Mouse (Mus musculus) kidney, embryonic 16.5 days (tissue): ENCODE measurements around the gene Rpl31. TPM values are rescaled to one million over a fixed set of nuclear protein-coding genes. Genes with fewer than 3 reads are reported as not detected.
A peak's percentile ranks its signal among the peaks of the same experiment; 100 is the strongest.

Experiments used
- ATAC-seq: fragments of 200-750 bp; cut with Nextera tagmentation; 2 replicates; pipeline ENCODE4 v1.8.0; 2017; ENCODE audit warnings: moderate TSS enrichment; ENCODE audit not compliant: low FRiP score, low TSS enrichment
- H3K27ac ChIP-seq: fragments of 300-500 bp; sonication (generic); 2 replicates; pipeline ENCODE4 v1.5.1; 2014; ENCODE audit warnings: low read length
- H3K27me3 ChIP-seq: fragments of 300-500 bp; sonication (generic); 2 replicates; pipeline ENCODE4 v1.6.1; 2014; ENCODE audit warnings: low read length, control low read depth, mixed read lengths; ENCODE audit not compliant: insufficient read depth
- H3K36me3 ChIP-seq: fragments of 300-500 bp; sonication (generic); 2 replicates; pipeline ENCODE4 v1.6.1; 2014; ENCODE audit warnings: low read length, control low read depth, mixed read lengths; ENCODE audit not compliant: insufficient read depth
- H3K4me1 ChIP-seq: fragments of 300-500 bp; sonication (generic); 2 replicates; pipeline ENCODE4 v1.6.1; 2014; ENCODE audit warnings: low read length, control low read depth, mixed read lengths; ENCODE audit not compliant: insufficient read depth
- H3K4me2 ChIP-seq: fragments of 300-500 bp; sonication (generic); replicated peaks from 2 replicates; pipeline ENCODE4 v1.6.1; 2014; ENCODE audit warnings: low read depth, low read length
- H3K4me3 ChIP-seq: fragments of 300-500 bp; sonication (generic); 2 replicates; pipeline ENCODE4 v1.5.1; 2014; ENCODE audit warnings: mild to moderate bottlenecking, low read length
- H3K9ac ChIP-seq: fragments of 300-500 bp; sonication (generic); replicated peaks from 2 replicates; pipeline ENCODE4 v1.6.1; 2014; ENCODE audit warnings: low read length
- H3K9me3 ChIP-seq: fragments of 300-500 bp; sonication (generic); 2 replicates; pipeline ENCODE4 v1.6.1; 2016; ENCODE audit warnings: low read length, control low read depth
- WGBS: fragments of 180-500 bp; shearing (Covaris S2); extraction: QIAGEN DNeasy Blood & Tissue Kit; methylation state at CpG from one replicate; pipeline ENCODE4 v1.1.7; 2014; 5-methylcytosine and 5-hydroxymethylcytosine counted together
- polyA plus RNA-seq: library from polyadenylated mRNA; unstranded; fragments of >200 nt; fragmentation: Nextera tagmentation; extraction: Ambion mirVana; gene quantifications from 2 replicates; pipeline ENCODE4 v1.2.1, GENCODE M21; 2015

Gene Rpl31
- polyA plus RNA-seq, 1 experiment from 2014 or later: 479 TPM

GRCm38 (mm10) chr1:39408123-39408522 lies 40.5 kb downstream of the Rpl31 start:
- H3K9me3 ChIP-seq: no peaks in the 10 kb centered on the region
- ATAC-seq: no peak
- H3K27ac ChIP-seq: no peak overlapping the region
- H3K4me2 ChIP-seq: no peak overlapping the region
- no peaks in the 10 kb centered on the region for H3K36me3 ChIP-seq
- H3K27me3 ChIP-seq: no peaks in the 10 kb centered on the region
- H3K9ac ChIP-seq: no peak overlapping the region
- H3K4me1 ChIP-seq: peaks cover 14% of the 10 kb centered on the region; the same call in 1 of the 2 replicates
- H3K4me3 ChIP-seq: no peak overlapping the region
- whole genome bisulfite sequencing: 83% methylated on average over 6 of the region's 6 CpGs

- H3K9ac ChIP-seq: no peak overlapping the region
- H3K9me3 ChIP-seq: no peaks in the 10 kb centered on the region
- H3K27ac ChIP-seq: no peak overlapping the region
- ATAC-seq: no peak
- H3K4me3 ChIP-seq: no peak overlapping the region
- 47% methylated on average over 7 of the region's 7 CpGs for WGBS
- peaks cover 14% of the 10 kb centered on the region; the same call in 1 of the 2 replicates for H3K4me1 ChIP-seq
- no peaks in the 10 kb centered on the region for H3K27me3 ChIP-seq
- no peaks in the 10 kb centered on the region for H3K36me3 ChIP-seq
- no peak overlapping the region for H3K4me2 ChIP-seq
These were observed 41.0 kb downstream of the Rpl31 start for GRCm38 (mm10) chr1:39408668-39409067.

GRCm38 (mm10) chr1:39410085-39410821 lies 42.6 kb downstream of the Rpl31 start:
- no peaks in the 10 kb centered on the region for H3K27me3 ChIP-seq
- no peaks in the 10 kb centered on the region for H3K36me3 ChIP-seq
- H3K9me3 ChIP-seq: 0 out of 2 replicates have a peak, but pooled peaks cover 3% of the 10 kb centered on the region
- H3K4me1 ChIP-seq: peaks cover 14% of the 10 kb centered on the region; the same call in 1 of the 2 replicates
- H3K27ac ChIP-seq: 0 out of 2 replicates have a peak overlapping the region, but pooled peaks have one; percentile 16
- ATAC-seq: peak; percentile 40; the same call in 1 of the 2 replicates
- peak overlapping the region; percentile 19; the same call in 1 of the 2 replicates for H3K4me2 ChIP-seq
- 47% methylated on average over 19 of the region's 19 CpGs for WGBS
- H3K4me3 ChIP-seq: no peak overlapping the region
- H3K9ac ChIP-seq: no peak overlapping the region

- H3K9ac ChIP-seq: peak overlapping the region; percentile 1; the same call in 1 of the 2 replicates
- no peak overlapping the region for H3K4me3 ChIP-seq
- no peaks in the 10 kb centered on the region for H3K36me3 ChIP-seq
- H3K4me1 ChIP-seq: peaks cover 6% of the 10 kb centered on the region; the same call in 1 of the 2 replicates
- ATAC-seq: no peak
- WGBS: 30% methylated on average over 12 of the region's 12 CpGs
- H3K27me3 ChIP-seq: no peaks in the 10 kb centered on the region
- H3K4me2 ChIP-seq: peak overlapping the region; percentile 21; the same call in 1 of the 2 replicates
- H3K27ac ChIP-seq: no peak overlapping the region
- H3K9me3 ChIP-seq: 0 out of 2 replicates have a peak, but pooled peaks cover 3% of the 10 kb centered on the region
These were observed 50.2 kb downstream of the Rpl31 start for GRCm38 (mm10) chr1:39417817-39418216.

DNA sequence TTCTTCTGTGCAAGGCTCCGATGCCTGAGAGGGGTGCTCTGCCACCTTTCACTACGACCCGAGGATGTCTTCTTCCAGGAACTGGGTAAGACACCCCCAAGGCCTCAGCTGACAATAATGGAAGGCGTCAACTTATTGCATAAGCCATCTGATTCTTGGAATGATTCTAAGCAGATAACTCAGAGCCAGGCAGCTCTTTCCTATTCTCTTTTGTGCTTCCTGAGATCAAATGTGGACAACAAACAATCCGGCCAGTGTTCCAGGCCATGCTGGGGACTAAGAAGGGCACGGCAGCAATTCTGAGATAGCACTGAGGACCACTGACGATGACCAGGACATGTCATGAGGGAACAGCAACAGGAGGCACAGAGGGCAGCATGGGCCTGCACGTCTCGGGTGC lies 51.2 kb downstream of the Rpl31 start:
- Histone ChIP-seq H3K27ac (no peak overlapping the region), H3K4me1 (peaks cover 6% of the 10 kb centered on the region; the same call in 1 of the 2 replicates), H3K36me3 (no peaks in the 10 kb centered on the region), H3K4me2 (no peak overlapping the region), H3K27me3 (no peaks in the 10 kb centered on the region), H3K4me3 (no peak overlapping the region), H3K9ac (no peak overlapping the region), H3K9me3 (0 out of 2 replicates have a peak, but pooled peaks cover 3% of the 10 kb centered on the region)
- 84% methylated on average over 9 of the region's 9 CpGs for WGBS
- no peak for ATAC-seq

DNA sequence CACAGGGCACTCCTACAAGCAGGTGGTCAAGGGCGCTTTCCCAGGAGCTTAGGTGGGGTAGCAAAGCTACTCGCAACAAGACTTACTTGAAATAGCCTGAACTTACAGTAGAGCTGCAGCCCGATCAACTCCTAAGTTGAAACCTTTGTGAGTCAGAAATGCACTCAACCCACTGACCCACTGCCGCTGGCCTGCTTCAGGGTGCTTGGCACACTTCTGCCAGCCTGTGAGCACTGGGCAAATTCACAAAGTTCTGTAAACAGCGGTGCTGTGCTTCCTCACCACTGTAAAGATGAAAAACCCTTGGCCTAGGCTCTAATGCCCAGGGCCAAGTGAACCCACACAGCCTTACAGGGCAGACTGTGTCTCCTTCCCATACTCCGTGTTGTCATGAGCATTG lies 53.3 kb downstream of the Rpl31 start:
- no peak for ATAC-seq
- no peak overlapping the region for H3K4me3 ChIP-seq
- no peaks in the 10 kb centered on the region for H3K36me3 ChIP-seq
- H3K27ac ChIP-seq: no peak overlapping the region
- WGBS: 92% methylated on average over 6 of the region's 6 CpGs
- H3K4me1 ChIP-seq: peaks cover 6% of the 10 kb centered on the region; the same call in 1 of the 2 replicates
- H3K4me2 ChIP-seq: no peak overlapping the region
- no peaks in the 10 kb centered on the region for H3K27me3 ChIP-seq
- H3K9me3 ChIP-seq: no peaks in the 10 kb centered on the region
- no peak overlapping the region for H3K9ac ChIP-seq

Other genes with a start within 250 kb of the Rpl31 start
- 0.69 and 1.3 TPM in 2 replicates for gene Npas2, start 174.1 kb upstream of the Rpl31 start, polyA plus RNA-seq
- gene Tbc1d8, start 110.9 kb downstream of the Rpl31 start, polyA plus RNA-seq: 10.1 and 10.3 TPM in 2 replicates
- 14.6 and 15.6 TPM in 2 replicates for gene Cnot11, start 167.2 kb downstream of the Rpl31 start, polyA plus RNA-seq
- gene Rnf149, start 209.6 kb downstream of the Rpl31 start, polyA plus RNA-seq: 25.8 and 32.6 TPM in 2 replicates